Mouse (Mus musculus) liver, embryonic 14.5 days (tissue): Measurements from ENCODE around the gene Cacng4. TPM values are rescaled to one million over a fixed set of nuclear protein-coding genes. Genes with fewer than 3 reads are reported as not detected.

Source experiments
- ATAC-seq: fragments of 200-750 bp; cut with Nextera tagmentation; 2 replicates; pipeline ENCODE4 v1.8.0; 2017; ENCODE audit warnings: moderate number of reproducible peaks, mild to moderate bottlenecking, moderate library complexity; ENCODE audit not compliant: insufficient read depth
- DNase-seq, 3 experiments: peaks; one replicate each; pipeline ENCODE4 v3.0.0-alpha.2; 2012 to 2013; ENCODE audit warnings: low read depth in 3 of 3, low spot score in 3 of 3
- H3K27ac ChIP-seq: fragments of 300-500 bp; sonication (generic); 2 replicates; pipeline ENCODE4 v1.5.1; 2014; ENCODE audit warnings: moderate library complexity, mild to moderate bottlenecking, control low read depth, inconsistent platforms
- H3K27me3 ChIP-seq: fragments of 300-500 bp; sonication (generic); 2 replicates; pipeline ENCODE4 v1.6.1; 2014; ENCODE audit warnings: mild to moderate bottlenecking, low read length, moderate library complexity; ENCODE audit not compliant: control insufficient read depth, insufficient read depth
- H3K36me3 ChIP-seq: fragments of 300-500 bp; sonication (generic); replicated peaks from 2 replicates; pipeline ENCODE4 v1.6.1; 2014; ENCODE audit warnings: low read depth; ENCODE audit not compliant: control insufficient read depth, insufficient read depth
- H3K4me1 ChIP-seq, 2 experiments: fragments of 200-500 bp in 1 of 2; fragments of 300-500 bp in 1 of 2; sonication (generic) in 1 of 2; replicated peaks; 2 replicates each; pipeline ENCODE4 v1.6.1; 2012 to 2014; ENCODE audit warnings: antibody characterized with exemption in 1 of 2, inconsistent platforms in 1 of 2, low read length in 1 of 2; ENCODE audit not compliant: control insufficient read depth in 2 of 2, insufficient read depth in 2 of 2
- H3K4me2 ChIP-seq: fragments of 300-500 bp; sonication (generic); 2 replicates; pipeline ENCODE4 v1.6.1; 2014; ENCODE audit warnings: low read depth, mild to moderate bottlenecking, control low read depth, moderate library complexity
- H3K4me3 ChIP-seq, 2 experiments: fragments of 200-500 bp in 1 of 2; fragments of 300-500 bp in 1 of 2; sonication (generic) in 1 of 2; 2 replicates each; pipeline ENCODE4 v1.5.1; 2012 to 2014; ENCODE audit warnings: low read depth in 2 of 2, low read length in 2 of 2, mild to moderate bottlenecking in 2 of 2, control low read depth in 1 of 2, inconsistent platforms in 1 of 2, moderate library complexity in 1 of 2; ENCODE audit not compliant: insufficient read depth in 1 of 2
- H3K9ac ChIP-seq: fragments of 300-500 bp; sonication (generic); replicated peaks from 2 replicates; pipeline ENCODE4 v1.6.1; 2014; ENCODE audit warnings: mild to moderate bottlenecking, control low read depth, moderate library complexity
- H3K9me3 ChIP-seq: fragments of 300-500 bp; sonication (generic); 2 replicates; pipeline ENCODE4 v1.6.1; 2016; ENCODE audit warnings: low read length, mixed read lengths; ENCODE audit not compliant: control insufficient read depth
- CTCF ChIP-seq: IDR thresholded peaks from 2 replicates; pipeline ENCODE4 v1.5.1; 2016; ENCODE audit warnings: antibody characterized with exemption, low read depth, control low read depth
- EP300 ChIP-seq: IDR thresholded peaks from 2 replicates; pipeline ENCODE4 v1.6.1; 2016; ENCODE audit warnings: antibody characterized with exemption, low read depth
- WGBS: fragments of 180-500 bp; shearing (Covaris S2); extraction: QIAGEN DNeasy Blood & Tissue Kit; methylation state at CpG from one replicate; pipeline ENCODE4 v1.1.7; 2014; ENCODE audit not compliant: insufficient replicate concordance; 5-methylcytosine and 5-hydroxymethylcytosine counted together
- polyA plus RNA-seq, 2 experiments: library from polyadenylated mRNA; depleted of rRNA in 1 of 2; stranded (reverse) in 1 of 2; unstranded in 1 of 2; fragments of >200 nt; fragmentation: Nextera tagmentation in 1 of 2; extraction: Ambion mirVana in 1 of 2; gene quantifications; 2 replicates each; pipeline versions ENCODE4 v1.2.1 to v1.2.3; 2012 to 2014

Cacng4 gene
- polyA plus RNA-seq, 2 experiments: 0.09 to 0.15 TPM

DNA sequence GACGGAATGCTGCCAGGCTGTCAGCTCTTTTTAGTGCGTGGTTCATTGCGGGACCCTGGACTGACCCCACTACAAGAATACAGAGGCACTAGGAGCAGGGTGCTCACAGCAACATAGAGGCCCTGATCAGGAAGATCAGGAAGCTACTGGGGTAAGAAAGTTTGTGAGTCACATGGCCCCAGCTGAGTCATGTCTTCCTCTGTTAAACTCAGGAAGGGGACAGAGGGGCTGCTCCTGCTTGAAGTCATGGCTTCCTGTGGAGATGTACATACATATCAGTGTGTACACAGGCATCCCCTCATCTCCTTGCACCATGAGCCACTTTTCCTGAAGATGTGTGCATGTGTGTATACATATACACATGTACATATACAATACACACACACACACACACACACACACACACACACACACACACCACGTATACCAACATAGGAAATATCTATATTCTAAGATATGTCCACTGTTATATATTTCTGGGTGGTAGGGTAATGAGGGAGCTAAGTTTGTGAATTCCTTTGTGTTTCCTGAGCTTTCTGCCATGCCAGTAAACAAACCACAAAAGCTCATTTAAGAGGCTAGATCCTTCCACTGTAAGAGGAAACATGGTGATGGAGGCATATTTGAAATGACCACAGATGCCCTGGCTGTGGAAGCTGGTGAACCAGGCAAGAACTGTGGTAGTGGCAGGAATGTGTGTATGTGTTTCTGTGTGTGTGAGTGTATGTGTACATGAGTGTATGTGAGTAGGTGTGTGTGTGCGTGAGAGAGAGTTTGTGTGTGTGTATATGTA lies 45.9 kb downstream of the Cacng4 start:
- Histone ChIP-seq H3K4me2 (no peak overlapping the region), H3K9ac (no peak overlapping the region), H3K27me3 (no peaks in the 10 kb centered on the region), H3K27ac (no peak overlapping the region), H3K36me3 (no peaks in the 10 kb centered on the region), H3K4me3 (no peak overlapping the region), H3K4me1 (no peaks in the 10 kb centered on the region), H3K9me3 (no peaks in the 10 kb centered on the region)
- DNase-seq (no peak), ATAC-seq (no peak)
- WGBS: 59% methylated on average over 5 of the region's 5 CpGs
- no peak for TF ChIP-seq EP300
- no peak for TF ChIP-seq CTCF

DNA sequence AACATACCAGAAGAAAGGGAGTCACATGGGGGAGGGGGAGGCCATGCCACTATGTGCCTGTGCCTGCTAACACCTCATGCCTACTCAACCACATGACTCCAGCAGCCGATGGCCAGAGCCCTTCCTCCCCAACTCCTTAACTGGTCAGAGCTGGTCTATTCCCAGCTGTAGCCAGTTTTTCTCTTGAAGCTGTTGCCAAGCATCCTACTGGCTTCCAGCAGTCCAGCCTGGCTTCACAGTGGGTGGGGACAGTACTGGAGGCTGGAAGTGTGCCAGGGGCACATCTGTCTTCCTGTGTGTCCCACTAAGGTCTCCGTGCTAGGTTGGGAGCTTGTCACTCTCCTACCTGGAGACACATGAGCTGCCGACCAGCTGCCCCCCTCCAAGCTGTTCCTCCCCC lies 51.3 kb downstream of the Cacng4 start:
- 59% methylated on average over 3 of the region's 3 CpGs for WGBS
- ATAC-seq (no peak), DNase-seq (no peak)
- Histone ChIP-seq H3K9ac (no peak overlapping the region), H3K36me3 (no peaks in the 10 kb centered on the region), H3K27me3 (no peaks in the 10 kb centered on the region), H3K9me3 (no peaks in the 10 kb centered on the region), H3K4me2 (no peak overlapping the region), H3K4me3 (no peak overlapping the region), H3K27ac (no peak overlapping the region), H3K4me1 (no peaks in the 10 kb centered on the region)
- no peak for TF ChIP-seq CTCF
- TF ChIP-seq EP300: no peak

DNA sequence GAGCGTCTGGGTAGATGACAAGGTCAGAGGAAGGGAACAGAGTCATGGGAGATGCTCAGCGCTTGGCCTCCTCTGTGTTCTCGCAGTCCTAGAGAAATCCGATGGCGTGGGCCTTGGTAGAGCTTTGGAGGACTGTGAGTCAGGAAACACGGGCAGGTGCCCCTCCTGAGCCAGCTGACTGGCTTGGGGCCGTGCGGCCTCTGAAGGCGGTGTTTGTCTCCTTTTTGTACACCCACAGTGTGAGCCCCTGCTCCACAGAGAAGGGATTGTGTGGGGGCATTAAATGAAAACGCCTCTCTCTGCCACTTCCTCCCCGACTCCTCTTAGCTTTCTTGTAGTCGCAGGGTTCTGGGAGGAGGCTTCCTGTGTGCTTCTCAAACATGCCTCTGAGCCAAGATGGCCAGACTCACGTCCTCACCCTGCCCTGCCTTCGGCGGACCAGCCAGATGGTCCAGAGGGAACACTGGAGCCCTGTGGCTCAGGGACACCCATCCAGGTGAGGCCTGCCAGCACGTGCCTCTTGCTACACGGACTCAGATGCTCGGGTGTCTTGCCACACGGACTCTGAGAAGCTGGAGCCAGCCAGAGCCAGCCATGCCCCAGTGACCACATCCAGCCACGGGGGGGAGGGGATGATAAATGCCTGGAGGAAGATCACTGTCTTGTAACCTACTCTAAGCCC lies 55.8 kb downstream of the Cacng4 start:
- no peaks in the 10 kb centered on the region for H3K27me3 ChIP-seq
- no peak overlapping the region for H3K4me2 ChIP-seq
- no peaks in the 10 kb centered on the region for H3K9me3 ChIP-seq
- H3K4me1 ChIP-seq: no peaks in the 10 kb centered on the region
- no peak overlapping the region for H3K4me3 ChIP-seq
- ATAC-seq (no peak), DNase-seq (no peak)
- H3K9ac ChIP-seq: no peak overlapping the region
- 61% methylated on average over 20 of the region's 20 CpGs for WGBS
- no peaks in the 10 kb centered on the region for H3K36me3 ChIP-seq
- H3K27ac ChIP-seq: no peak overlapping the region
- TF ChIP-seq CTCF (no peak), EP300 (no peak)

DNA sequence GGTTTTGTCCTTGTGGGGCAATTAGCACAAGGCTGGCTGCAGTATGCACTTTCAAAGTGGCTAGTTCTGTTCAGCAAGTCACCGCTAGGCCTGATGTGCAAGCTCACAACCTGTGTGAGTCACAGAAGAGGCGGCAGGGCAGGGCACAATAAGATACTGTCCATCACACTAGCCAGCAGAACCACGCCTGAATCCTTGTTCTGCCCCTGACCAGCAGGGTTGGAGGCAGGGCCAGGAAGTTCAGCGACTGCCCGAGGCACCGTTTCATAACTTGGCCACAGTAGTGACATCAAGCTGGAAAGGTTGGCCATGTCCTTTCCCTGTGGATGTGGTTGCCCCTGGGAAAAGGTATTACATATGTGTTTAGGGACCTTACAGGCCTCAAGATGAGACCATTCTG lies 56.5 kb downstream of the Cacng4 start:
- no peak for ATAC-seq
- no peak for DNase-seq
- WGBS: 65% methylated on average over 6 of the region's 6 CpGs
- TF ChIP-seq EP300 (no peak), CTCF (no peak)
- no peaks in the 10 kb centered on the region for H3K4me1 ChIP-seq
- H3K36me3 ChIP-seq: no peaks in the 10 kb centered on the region
- no peak overlapping the region for H3K4me2 ChIP-seq
- H3K27me3 ChIP-seq: no peaks in the 10 kb centered on the region
- no peaks in the 10 kb centered on the region for H3K9me3 ChIP-seq
- no peak overlapping the region for H3K9ac ChIP-seq
- H3K27ac ChIP-seq: no peak overlapping the region
- H3K4me3 ChIP-seq: no peak overlapping the region

DNA sequence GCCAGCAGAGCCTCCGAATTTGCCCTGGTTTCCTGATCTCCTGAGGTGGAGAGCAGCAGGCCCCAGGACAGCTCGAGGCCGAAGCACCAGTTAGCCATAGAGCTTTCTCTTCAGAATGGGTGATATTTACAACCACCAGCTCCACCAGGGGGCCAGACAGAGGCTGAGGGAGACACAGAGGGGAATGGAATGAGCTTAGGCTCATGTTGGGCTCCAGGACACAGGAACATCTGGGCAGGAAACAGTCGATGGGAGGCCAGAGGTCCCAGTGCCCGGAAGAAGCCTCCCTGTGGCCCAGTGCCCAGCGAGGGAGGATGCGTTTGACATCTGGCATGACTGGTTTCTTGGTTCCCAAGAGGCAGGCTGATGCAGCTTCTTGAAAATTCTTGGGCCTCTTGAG lies 60.2 kb downstream of the Cacng4 start:
- H3K36me3 ChIP-seq: no peaks in the 10 kb centered on the region
- no peak overlapping the region for H3K27ac ChIP-seq
- H3K4me1 ChIP-seq: no peaks in the 10 kb centered on the region
- no peak for DNase-seq
- WGBS: 52% methylated on average over 7 of the region's 7 CpGs
- H3K9ac ChIP-seq: no peak overlapping the region
- TF ChIP-seq CTCF (no peak; the same call in 1 of the 2 replicates), EP300 (no peak)
- no peaks in the 10 kb centered on the region for H3K27me3 ChIP-seq
- H3K9me3 ChIP-seq: no peaks in the 10 kb centered on the region
- no peak for ATAC-seq
- H3K4me3 ChIP-seq: no peak overlapping the region
- no peak overlapping the region for H3K4me2 ChIP-seq
